Mouse (Mus musculus) T-cell, adult 2 months (primary cell): ENCODE results near the gene Arid2.
"Not testable (repeated sequence)": the region's sequence is repeated elsewhere in the genome, so short reads cannot be mapped to it uniquely, and the experiment has no call there.

Experiments used
- DNase-seq: peaks from one replicate; pipeline ENCODE4 v3.0.0; 2022; ENCODE audit warnings: low spot score

Gene Arid2

DNA sequence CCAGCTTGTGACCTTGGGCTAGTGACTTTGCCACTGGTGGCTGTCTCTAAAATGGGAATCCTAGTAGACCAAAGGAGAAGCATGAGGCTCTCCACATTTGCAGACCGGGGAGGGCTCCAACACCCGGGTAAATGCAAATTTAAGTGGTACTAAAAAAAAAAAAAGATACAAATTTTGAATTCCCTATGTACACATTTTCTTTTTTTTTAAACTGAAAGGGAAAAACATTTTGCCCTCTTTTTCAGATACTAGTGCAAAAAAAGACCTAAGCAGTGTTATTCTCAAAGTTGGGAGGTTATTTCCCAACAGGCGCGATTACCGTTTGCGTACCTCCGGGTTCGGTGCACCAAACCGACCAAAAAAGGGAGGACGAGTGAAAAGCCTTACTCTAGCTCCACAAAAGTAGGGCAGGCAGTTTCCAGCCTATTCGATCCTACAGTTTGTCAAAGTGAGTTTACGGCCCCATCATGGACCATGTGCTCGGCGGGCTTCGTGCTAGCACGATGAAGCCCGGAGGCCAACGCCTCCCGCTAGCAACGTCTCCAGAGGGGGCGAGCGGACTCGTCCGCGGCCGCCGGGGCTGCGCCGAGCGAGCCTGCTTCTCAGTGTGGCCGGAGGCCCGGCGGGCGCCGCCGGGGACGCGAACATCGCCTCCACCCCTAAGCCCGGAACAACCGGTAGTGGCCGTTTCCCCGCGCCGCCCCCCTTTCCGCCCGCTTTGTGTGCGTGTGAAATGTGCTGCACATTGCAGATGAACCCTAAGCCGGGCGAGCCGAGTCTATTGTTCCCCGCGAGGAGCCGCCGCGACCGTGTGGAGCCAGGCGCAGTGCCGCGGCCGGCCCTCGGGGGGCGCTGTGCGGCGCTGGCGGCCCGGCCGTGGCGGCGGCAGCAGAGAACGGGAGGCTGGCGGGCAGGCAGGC is 1.0 kb upstream of the Arid2 start:
- DNase-seq, result peak; percentile 91

- DNase-seq, result no peak
These were observed 404 bp upstream of the Arid2 start for GRCm38 (mm10) chr15:96286935-96287292.

DNA sequence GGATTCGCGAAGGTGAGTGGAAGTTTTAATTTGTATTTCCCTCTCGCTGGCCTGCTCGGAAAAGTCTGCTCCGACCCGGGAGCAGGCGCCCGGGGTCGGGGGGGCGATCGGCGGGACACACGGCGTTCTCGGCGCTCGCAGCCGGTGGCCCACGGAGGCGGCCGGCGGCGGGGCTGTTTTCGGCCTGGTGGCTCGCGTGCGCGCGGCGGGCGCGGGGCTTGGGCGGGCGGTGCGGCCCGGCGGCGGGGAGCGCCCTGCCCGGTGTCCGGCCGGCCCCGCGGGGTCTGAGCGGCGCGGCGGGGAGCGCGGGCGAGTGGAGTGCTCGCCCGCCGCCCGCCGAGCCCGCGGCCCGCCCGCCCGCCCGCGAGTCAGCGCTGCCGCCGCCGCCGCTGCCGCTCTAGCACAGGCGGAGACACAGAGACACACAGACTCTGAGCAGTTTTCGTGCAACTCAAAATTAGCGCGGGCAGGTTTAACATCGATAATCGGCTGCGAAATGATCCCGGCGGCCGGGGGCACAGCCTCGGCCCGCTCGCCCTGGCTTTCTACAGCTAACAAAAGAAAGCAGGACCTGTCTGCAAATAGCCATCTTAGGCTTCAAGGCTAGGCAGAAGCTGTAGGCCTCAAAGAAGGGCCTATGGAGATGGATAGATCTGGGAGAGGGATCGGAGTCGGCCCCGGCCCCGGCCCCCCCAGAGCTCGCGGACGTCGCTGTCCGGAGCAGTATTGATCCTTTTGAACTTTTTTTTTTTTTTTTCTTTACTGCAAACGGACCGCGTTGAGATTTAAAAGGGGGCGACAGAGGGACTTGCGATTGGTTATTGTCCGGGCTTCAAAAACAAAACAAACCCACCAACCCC is 888 bp downstream of the Arid2 start:
- peak; percentile 59 for DNase-seq

DNA sequence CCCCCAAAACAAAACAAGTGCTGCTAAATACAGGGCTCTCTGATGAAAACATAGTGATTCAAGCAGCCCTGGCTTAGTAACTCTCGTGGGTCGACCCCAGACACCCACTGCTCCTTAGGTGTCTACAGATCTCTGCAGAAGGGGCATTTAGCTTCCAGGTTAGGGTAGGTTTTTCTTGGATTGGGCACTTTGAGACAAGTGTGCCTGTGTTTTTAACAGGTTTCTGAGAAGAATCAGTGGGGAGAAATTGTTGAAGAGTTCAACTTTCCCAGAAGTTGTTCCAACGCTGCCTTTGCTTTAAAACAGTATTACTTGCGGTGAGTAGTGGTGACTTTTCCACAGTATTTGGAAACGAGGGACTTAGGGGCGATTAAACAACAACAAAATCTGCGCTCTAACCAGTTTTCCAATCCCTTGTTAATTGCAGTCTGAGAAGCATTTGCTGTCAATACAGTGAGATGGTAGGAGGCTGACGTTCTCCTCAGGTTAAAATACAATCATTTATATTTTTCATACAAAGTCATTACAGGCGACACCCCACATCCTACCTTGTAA is 1.6 kb downstream of the Arid2 start:
- no peak for DNase-seq

- no peak for DNase-seq
These were observed 2.7 kb downstream of the Arid2 start for GRCm38 (mm10) chr15:96290001-96290400.

DNA sequence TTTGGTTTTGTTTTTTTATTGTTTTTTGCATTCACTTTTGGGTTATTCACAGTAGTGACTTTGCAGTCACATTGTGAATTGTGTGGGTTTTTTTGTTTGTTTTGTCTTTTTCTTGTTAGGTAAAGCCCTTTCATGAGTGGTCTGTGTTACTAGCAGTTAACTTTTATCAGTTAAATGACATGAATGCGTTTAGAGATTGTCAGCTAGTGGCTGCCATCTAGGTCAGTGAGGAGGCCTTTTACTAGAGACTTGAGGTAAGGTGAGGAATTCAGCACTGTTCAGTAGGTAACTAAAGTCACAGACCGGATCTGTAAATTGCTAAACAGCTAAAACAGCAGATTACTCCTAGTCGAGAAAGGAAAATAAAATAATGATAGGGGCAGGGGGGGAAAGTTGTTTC is 6.1 kb downstream of the Arid2 start:
- DNase-seq, result no peak

DNA sequence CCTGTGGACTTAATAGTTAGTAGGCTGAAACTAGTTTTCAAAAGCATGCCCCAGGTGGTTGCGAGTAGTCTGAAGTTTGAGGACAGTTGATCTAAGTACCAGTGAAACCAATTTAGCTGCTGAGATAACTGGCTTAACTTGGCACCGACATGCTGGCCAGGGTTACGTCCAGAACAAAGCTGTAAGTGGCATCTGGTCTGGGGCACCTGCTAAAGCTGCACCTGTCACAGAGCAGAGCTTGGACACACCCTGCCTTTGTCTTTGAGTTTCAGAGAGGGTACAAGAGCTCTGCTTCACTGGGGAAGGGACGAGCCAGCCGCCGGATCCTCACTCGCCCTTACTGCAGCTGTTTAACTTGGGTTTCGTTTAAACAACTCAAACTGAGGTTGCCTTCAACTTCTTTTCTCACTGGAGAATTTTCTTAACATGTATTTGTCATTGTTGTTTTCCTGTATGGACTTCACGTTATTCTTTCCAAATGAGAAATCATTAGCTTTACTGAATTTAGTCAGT is 9.8 kb downstream of the Arid2 start:
- DNase-seq, result peak; percentile 14

GRCm38 (mm10) chr15:96297623-96298188 is 10.4 kb downstream of the Arid2 start:
- DNase-seq, result peak; percentile 85

DNA sequence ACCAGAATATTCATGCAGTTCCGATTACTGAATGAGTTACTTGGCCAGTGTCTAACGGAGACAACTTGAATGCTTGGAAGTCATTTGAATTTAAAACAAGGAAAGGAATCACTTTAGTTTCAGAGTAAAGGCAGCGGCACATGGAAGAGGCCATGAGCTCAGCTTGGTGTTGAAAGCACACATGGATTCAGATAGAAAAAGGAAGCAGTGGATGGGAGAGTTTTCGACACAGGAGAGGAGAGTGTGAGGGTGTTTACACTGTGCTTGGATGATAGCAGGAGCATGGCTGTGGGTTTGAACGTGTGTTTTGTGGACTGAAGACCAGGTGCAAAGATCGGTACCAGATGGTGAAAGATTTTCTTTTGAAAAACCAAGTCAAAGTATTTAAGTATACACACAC is 22.0 kb downstream of the Arid2 start:
- DNase-seq, result no peak

DNA sequence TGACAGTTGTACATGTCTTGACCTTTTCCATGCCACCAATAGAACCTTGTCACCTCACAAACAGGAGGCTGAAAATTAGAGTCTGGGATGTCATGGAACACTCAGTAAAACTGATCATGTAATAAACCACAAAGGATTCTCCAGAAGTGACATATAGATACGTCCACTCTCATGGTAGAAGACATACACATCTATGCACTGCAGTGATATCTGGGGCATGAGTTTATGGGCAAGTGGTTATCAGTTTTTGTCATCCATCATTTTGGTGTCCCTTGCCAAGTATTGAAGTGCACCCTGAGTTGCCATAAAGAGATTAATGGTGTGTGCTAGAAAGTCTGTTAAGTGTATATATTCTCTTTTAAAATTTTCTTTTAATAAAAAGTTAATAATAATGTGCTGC is 25.6 kb downstream of the Arid2 start:
- no peak for DNase-seq

DNA sequence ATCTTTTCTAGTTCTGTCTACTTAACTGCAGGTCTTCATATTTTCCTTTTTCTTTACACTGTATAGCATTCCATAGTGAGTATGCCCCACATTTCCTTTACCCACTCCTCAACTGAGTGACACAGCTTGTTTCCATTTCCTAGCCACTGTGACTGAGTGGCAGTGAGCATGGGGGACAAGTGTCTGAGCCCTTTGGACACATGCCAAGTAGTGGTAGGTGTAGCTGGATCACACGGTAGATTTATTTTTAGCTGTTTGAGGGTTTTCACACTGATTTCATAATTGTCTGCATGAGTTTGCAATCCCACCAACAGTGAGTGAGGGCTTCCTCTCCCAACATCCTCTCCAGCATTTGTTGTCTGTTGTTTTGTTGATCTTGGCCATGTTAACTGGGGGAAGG is 28.3 kb downstream of the Arid2 start:
- no peak for DNase-seq

DNA sequence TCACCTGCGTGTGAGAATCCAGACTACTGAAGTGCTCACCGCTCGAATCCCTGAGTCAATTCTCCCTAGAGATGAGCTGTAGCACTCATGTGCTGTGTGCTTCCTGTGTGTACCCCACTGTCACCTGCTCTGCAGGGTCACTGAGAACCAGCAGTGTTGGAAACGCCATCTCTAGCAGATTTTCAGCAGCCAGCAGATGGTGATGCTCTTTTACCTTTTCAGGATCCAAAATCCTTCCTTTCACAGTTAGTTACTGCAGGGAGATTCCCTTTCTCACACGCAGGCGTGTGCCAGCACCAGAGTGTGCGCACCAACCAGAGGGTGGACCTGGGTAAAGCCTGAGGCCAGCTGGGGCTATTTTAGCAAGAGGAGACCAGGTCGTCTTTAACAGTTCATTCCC is 32.0 kb downstream of the Arid2 start:
- DNase-seq, result peak; percentile 26

DNA sequence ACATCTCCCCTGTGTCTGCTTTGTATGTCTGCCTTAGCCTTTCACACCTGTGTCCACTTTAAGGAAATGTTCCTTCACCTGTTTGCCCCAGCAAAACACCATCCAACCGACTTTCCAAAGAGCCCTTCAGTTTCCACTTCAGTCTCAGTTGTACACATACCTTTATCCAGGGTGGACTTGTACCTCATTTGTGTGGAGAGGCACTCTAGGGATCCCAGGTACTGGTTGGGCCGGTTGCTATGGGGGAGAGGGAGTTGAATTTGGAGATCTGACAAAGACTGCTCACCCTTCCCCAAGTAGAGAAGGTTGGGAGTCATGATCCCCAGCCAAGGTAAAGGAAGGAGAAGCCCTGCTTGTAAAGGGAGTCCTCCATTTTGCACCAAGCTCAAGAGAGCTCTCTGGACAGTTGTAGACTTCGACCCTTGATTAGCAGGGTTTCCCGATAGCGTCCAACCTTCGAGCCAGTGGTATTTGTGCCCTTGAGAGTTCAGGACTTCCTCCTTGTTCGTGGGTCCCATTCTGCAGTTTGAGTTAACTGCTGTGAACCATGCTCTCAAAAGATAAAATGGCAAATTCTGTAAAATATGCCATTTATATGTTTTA is 38.5 kb downstream of the Arid2 start:
- DNase-seq, result no peak

DNA sequence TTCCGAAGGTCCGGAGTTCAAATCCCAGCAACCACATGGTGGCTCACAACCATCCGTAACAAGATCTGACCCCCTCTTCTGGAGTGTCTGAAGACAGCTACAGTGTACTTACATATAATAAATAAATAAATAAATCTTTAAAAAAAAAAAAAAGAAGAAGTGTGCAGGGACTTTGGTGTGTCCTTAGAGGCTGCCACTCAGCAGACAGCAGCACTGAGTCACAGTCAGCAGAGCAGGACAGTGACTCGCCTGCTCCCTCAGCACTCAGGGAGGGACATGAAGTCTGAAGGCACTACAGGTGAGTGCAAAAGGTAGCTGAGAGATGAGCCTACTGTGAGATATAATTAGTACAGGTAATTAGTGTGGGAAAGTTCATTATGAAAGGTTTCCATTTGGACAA is 41.4 kb downstream of the Arid2 start:
- not testable (repeated sequence) for DNase-seq

DNA sequence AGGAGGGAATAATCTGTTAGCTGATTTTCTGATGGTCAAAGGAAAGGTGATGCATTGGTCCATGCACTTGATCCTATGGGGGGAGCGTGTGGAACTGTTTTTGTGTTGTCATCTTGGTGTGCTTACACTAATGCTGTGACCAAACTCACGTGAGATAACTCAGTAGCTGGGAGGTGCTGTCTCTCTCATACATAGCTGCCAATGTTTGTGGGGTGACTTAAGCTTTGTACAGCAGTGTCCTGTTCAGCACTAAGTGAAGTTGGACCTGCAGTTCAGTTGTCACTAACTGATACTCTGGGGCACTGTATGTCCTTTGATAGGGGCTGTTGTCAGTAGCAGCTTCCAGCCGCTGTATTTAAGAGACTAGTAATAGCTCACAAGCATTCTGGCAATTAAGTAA is 43.2 kb downstream of the Arid2 start:
- no peak for DNase-seq

GRCm38 (mm10) chr15:96332468-96333213 is 45.3 kb downstream of the Arid2 start:
- DNase-seq, result peak; percentile 29

GRCm38 (mm10) chr15:96333350-96333749 is 46.0 kb downstream of the Arid2 start:
- DNase-seq, result no peak

DNA sequence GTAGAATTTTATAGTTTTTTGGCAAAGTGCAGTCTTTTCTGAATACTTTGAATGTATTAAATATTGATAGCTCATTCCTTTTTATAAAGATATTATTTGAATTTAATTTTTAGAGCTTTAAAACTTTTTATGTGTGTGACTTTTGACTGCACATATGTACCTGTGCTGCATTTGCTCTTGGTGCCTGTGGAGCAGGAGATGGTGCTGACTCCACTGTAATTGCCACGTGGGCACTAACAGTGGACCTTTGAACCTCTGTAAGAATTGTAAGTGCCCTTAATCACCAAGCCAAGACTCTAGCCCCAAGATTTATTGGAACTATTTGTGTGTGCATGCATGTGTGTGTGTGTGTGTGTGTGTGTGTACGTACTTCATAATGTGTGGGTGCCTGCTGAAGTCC is 53.6 kb downstream of the Arid2 start:
- no peak for DNase-seq

DNA sequence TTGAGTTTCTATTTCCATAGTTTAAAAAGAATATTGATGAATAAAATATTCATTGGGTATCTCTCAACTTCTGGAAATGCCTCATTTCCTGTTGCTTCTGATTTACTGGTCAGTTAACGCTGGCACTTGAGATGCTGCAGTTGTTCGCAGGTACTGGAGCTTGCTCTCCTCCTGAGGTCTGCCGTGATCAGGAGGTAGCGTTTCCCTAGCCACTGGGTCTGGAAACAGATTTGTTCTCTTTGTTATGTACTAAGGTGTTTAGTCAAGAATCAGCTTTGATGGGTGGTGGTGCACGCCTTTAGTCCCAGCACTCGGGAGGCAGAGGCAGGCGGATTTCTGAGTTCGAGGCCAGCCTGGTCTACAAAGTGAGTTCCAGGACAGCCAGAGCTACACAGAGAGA is 54.8 kb downstream of the Arid2 start:
- DNase-seq, result no peak

DNA sequence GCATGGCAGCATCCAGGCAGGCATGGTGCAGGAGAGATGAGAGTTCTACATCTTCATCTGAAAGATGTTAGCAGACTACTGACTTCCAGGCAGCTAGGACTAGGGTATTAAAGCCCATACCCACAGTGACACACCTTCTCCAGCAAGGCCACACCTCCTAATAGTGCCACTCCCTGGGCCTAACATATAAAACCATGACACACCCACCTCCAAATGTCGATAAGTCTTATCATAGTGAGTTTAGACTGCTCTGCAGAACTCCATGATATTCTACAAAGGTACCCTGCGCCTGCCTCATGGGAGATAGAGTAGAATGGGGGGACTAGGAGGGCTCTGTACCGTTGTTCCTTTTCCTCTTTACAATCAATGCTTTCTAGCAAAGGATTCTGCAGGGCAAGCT is 55.6 kb downstream of the Arid2 start:
- DNase-seq, result no peak
